Mouse (Mus musculus) CH12.LX (cell line): ENCODE results near the gene Ap4b1.
"Not testable (repeated sequence)": the region's sequence is repeated elsewhere in the genome, so short reads cannot be mapped to it uniquely, and the experiment has no call there.

Source experiments
- CHD1 ChIP-seq: IDR thresholded peaks from 2 replicates; pipeline ENCODE4 v1.6.1; 2012; ENCODE audit warnings: low read depth, low read length, improper control_type of control experiment, inconsistent platforms
- CHD2 ChIP-seq: IDR thresholded peaks from 2 replicates; pipeline ENCODE4 v1.6.1; 2011; ENCODE audit warnings: low read length, improper control_type of control experiment
- CTCF ChIP-seq, 2 experiments: IDR thresholded peaks in 1 of 2; conservative IDR thresholded peaks in 1 of 2; 2 replicates each; pipeline ENCODE4 v1.5.1; 2011 to 2012; ENCODE audit warnings: low read depth in 2 of 2, low read length in 2 of 2, improper control_type of control experiment in 1 of 2, inconsistent platforms in 1 of 2, mild to moderate bottlenecking in 1 of 2, moderate library complexity in 1 of 2
- EP300 ChIP-seq: IDR thresholded peaks from 2 replicates; pipeline ENCODE4 v1.6.1; 2011; ENCODE audit warnings: low read length, improper control_type of control experiment
- HCFC1 ChIP-seq: IDR thresholded peaks from 2 replicates; pipeline ENCODE4 v1.6.1; 2012; ENCODE audit warnings: low read depth, mild to moderate bottlenecking, inconsistent platforms, low read length, improper control_type of control experiment
- KAT2A ChIP-seq: IDR thresholded peaks from 2 replicates; pipeline ENCODE4 v1.6.1; 2012; ENCODE audit warnings: low read length, improper control_type of control experiment, inconsistent platforms; ENCODE audit not compliant: insufficient replicate concordance
- MAFK ChIP-seq: IDR thresholded peaks from 2 replicates; pipeline ENCODE4 v1.6.1; 2011; ENCODE audit warnings: low read length, improper control_type of control experiment; ENCODE audit not compliant: insufficient replicate concordance
- MAX ChIP-seq: IDR thresholded peaks from 2 replicates; pipeline ENCODE4 v1.6.1; 2011; ENCODE audit warnings: low read length, improper control_type of control experiment
- MEF2A ChIP-seq: IDR thresholded peaks from 2 replicates; pipeline ENCODE4 v1.6.1; 2014; ENCODE audit warnings: low read depth, mild to moderate bottlenecking, inconsistent platforms, low read length, improper control_type of control experiment, borderline replicate concordance
- NELFE ChIP-seq: IDR thresholded peaks from 2 replicates; pipeline ENCODE4 v1.6.1; 2011; ENCODE audit warnings: low read depth, low read length, improper control_type of control experiment
- POLR2A ChIP-seq: IDR thresholded peaks from 2 replicates; pipeline ENCODE4 v1.6.1; 2011; ENCODE audit warnings: low read depth, mild to moderate bottlenecking, improper control_type of control experiment, low read length
- RAD21 ChIP-seq: IDR thresholded peaks from 2 replicates; pipeline ENCODE4 v1.6.1; 2011; ENCODE audit warnings: low read depth, mild to moderate bottlenecking, low read length, improper control_type of control experiment, moderate library complexity
- USF1 ChIP-seq: IDR thresholded peaks from 2 replicates; pipeline ENCODE4 v1.6.1; 2014; ENCODE audit warnings: low read depth, mild to moderate bottlenecking, inconsistent platforms, low read length, improper control_type of control experiment

- not testable (repeated sequence) for TF ChIP-seq KAT2A; EP300; NELFE; CTCF (conservative IDR thresholded peaks at IDR 0.05 in 1 of 2, IDR thresholded peaks at IDR 0.05 in 1 of 2; ENCODE audit: low read depth in 2 of 2, low read length in 2 of 2); POLR2A; RAD21; USF1; CHD1; CHD2; MEF2A; HCFC1; MAX; MAFK
These were observed 31.6 kb downstream of the Ap4b1 start for GRCm38 (mm10) chr3:103840946-103841345.
